Mouse (Mus musculus) mature B cell (primary cell): ENCODE results near the gene Abhd10.

ENCODE experiments used
- in situ Hi-C: fragments of 300-500 bp; cut with MboI; formaldehyde crosslinking; loops from 2 replicates; pipeline ENCODE4 v1.14.3; 2019

Gene Abhd10

GRCm38 (mm10) chr16:45742615-45743476, at the start of gene Abhd10:
Abhd10 (minus strand) TSS chr16:45742955.
- in situ Hi-C loops = loop anchor here (25.0 kb wide), 1 partner anchor 269 kb away; the partner anchor contains the start of gene Plcxd2

GRCm38 (mm10) chr16:45791286-45791685, 48.5 kb upstream of the Abhd10 start:
- in situ Hi-C loops = no loop called here

GRCm38 (mm10) chr16:45789311-45789710, 46.6 kb upstream of the Abhd10 start:
- in situ Hi-C loops = no loop called here

- in situ Hi-C loops = no loop called here
Observed at GRCm38 (mm10) chr16:45787650-45788049, 44.9 kb upstream of the Abhd10 start.

- in situ Hi-C loops = no loop called here
Observed at GRCm38 (mm10) chr16:45786639-45787038, 43.9 kb upstream of the Abhd10 start.

- in situ Hi-C loops = no loop called here
Observed at GRCm38 (mm10) chr16:45780001-45780400, 37.2 kb upstream of the Abhd10 start.

- in situ Hi-C loops = loop anchor here (25.0 kb wide), 1 partner anchor 187 kb away; the partner anchor contains the start of gene Phldb2
Observed at GRCm38 (mm10) chr16:45774813-45775212, 32.1 kb upstream of the Abhd10 start.

GRCm38 (mm10) chr16:45770914-45771313, 28.2 kb upstream of the Abhd10 start:
- in situ Hi-C loops = loop anchor here (25.0 kb wide), 1 partner anchor 191 kb away; the partner anchor contains the start of gene Phldb2

- in situ Hi-C loops = loop anchor here (25.0 kb wide), 1 partner anchor 194 kb away; the partner anchor contains the start of gene Phldb2
Observed at GRCm38 (mm10) chr16:45767853-45768640, 25.3 kb upstream of the Abhd10 start.

GRCm38 (mm10) chr16:45767434-45767833, 24.7 kb upstream of the Abhd10 start:
- in situ Hi-C loops = loop anchor here (25.0 kb wide), 1 partner anchor 195 kb away; the partner anchor contains the start of gene Phldb2

- in situ Hi-C loops = loop anchor here (25.0 kb wide), 1 partner anchor 196 kb away; the partner anchor contains the start of gene Phldb2
Observed at GRCm38 (mm10) chr16:45765801-45766494, 23.2 kb upstream of the Abhd10 start.

- in situ Hi-C loops = loop anchor here (25.0 kb wide), 1 partner anchor 197 kb away; the partner anchor contains the start of gene Phldb2
Observed at GRCm38 (mm10) chr16:45765102-45765501, 22.3 kb upstream of the Abhd10 start.

GRCm38 (mm10) chr16:45762859-45763505, 20.2 kb upstream of the Abhd10 start:
- in situ Hi-C loops = loop anchor here (25.0 kb wide), 1 partner anchor 199 kb away; the partner anchor contains the start of gene Phldb2

GRCm38 (mm10) chr16:45761425-45761824, 18.7 kb upstream of the Abhd10 start:
- in situ Hi-C loops = loop anchor here (25.0 kb wide), 1 partner anchor 201 kb away; the partner anchor contains the start of gene Phldb2

- in situ Hi-C loops = loop anchor here (25.0 kb wide), 1 partner anchor 204 kb away; the partner anchor contains the start of gene Phldb2
Observed at GRCm38 (mm10) chr16:45758726-45759269, 16.0 kb upstream of the Abhd10 start.

GRCm38 (mm10) chr16:45757421-45758078, 14.8 kb upstream of the Abhd10 start:
- in situ Hi-C loops = loop anchor here (25.0 kb wide), 1 partner anchor 205 kb away; the partner anchor contains the start of gene Phldb2

- in situ Hi-C loops = loop anchor here (25.0 kb wide), 1 partner anchor 205 kb away; the partner anchor contains the start of gene Phldb2
Observed at GRCm38 (mm10) chr16:45756855-45757254, 14.1 kb upstream of the Abhd10 start.

GRCm38 (mm10) chr16:45743591-45744144, 913 bp upstream of the Abhd10 start:
- in situ Hi-C loops = loop anchor here (25.0 kb wide), 1 partner anchor 269 kb away; the partner anchor contains the start of gene Plcxd2

GRCm38 (mm10) chr16:45737880-45738279, 4.9 kb downstream of the Abhd10 start:
- in situ Hi-C loops = loop anchor here (25.0 kb wide), 1 partner anchor 274 kb away; the partner anchor contains the start of gene Plcxd2
